Mouse (Mus musculus): Measurements from ENCODE around the gene Csn1s2a.
"Not testable (repeated sequence)": the region's sequence is repeated elsewhere in the genome, so short reads cannot be mapped to it uniquely, and the experiment has no call there.

The Csn1s2a gene

DNA sequence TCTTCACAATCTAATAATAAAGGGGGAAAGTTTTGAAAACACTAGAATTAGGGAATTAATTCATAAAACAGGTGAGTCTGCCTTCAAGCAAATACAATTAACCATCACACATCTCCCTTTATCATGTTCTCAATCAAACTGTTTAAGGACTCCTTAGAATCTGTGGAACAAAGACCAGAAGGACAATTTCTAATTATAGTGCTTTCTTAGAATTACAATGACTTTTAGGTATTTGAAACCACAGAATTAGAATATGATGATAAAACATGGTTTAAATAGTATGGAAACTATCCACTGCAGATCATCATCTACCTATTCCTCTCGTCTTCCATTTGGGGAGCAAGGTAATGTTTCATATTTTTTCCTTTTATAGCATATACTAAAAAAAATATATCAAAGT, at the start of gene Csn1s2a:
Gene Csn1s2a (plus strand): TSS at position 301 of the 400 bp plus-strand sequence.
- no peak for DNase-seq

- no peak for DNase-seq
Observed at GRCm38 (mm10) chr5:87734821-87735220, 39.5 kb upstream of the Csn1s2a start.

GRCm38 (mm10) chr5:87753471-87753870, 20.9 kb upstream of the Csn1s2a start:
- no peak for DNase-seq

- DNase-seq, result no peak
Observed at GRCm38 (mm10) chr5:87764546-87764945, 9.8 kb upstream of the Csn1s2a start.

DNA sequence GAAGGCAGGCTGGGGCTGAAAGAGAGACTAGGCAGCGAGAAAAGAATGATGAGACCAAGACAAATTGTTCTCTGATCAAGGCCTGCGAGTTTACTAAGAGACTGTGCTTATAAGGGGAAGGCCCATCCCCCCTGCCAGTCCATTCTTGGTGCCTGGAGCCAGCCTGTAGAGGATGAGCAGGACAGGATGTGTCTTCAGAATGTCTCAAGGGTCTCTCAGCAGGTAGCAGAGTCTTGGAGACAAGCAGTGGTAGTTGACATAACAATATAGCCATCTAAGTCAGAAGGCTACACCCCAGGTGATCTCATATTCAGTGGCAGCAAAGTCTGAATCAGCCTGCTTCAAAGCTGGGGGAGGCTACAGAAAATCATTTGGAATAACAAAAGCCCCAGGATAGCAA, 2.2 kb upstream of the Csn1s2a start:
- DNase-seq, result not testable (repeated sequence)

DNA sequence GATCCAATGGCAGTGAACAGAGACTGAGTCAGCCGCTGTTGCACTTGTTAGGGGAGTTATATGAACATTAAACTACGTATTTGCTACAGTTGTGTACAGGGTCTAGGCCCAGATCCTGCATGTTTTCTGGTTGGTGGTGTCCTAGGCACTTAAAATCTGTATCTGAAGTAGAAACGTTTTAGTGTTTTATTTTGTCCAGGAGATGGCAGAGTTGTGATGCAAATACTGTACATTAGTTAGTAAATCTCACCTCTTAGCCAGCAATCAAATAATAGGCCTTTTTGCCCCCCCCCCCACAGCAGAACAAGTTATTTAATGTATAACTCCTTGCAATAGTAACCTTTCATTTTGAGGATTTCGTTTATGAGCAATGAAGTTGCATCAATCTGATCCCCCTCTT, 8.4 kb downstream of the Csn1s2a start:
- DNase-seq, result no peak

DNA sequence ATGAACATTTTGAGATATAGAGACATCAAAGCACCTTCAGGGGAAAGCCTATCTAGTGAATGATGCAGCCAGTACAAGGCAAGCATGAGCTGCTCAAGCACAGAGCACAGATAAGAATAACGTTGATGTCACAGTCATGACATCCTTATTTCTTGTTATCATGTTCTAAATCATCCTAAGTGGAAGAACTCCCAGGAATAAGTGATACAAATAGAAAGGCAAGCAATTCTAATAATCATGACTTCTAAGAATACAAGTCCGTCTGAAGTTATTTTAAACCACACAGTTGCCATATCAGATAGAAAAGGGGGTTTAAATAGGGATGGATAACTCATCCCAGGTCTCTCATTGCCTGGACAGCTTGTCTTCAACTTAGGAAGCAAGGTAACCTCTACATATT, 33.4 kb downstream of the Csn1s2a start, which contains the start of gene Csn1s2b:
Gene Csn1s2b (plus strand): TSS at position 301 of the 400 bp plus-strand sequence.
- no peak for DNase-seq

GRCm38 (mm10) chr5:87809253-87809652, 34.9 kb downstream of the Csn1s2a start:
- DNase-seq, result no peak

DNA sequence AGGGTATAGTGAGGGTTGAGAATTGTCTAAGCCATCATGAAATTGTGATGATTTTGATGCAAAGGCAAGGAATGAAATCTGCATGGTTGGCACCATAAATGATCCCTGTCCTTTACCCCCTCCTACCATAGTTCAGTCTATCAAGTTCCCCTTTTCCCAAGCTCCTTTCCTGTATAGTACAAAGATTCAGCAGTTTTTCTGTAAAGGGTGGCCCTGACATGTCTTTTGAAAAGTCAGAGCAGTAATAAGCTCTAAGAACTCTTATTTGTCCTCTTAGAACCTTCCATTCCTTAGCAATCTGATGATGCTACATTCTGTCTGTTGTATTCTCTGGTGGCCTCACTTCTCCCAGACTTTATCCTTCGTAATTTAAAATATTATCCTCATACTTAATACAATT, 51.0 kb downstream of the Csn1s2a start, which contains the start of gene Prr27:
Gene Prr27 (plus strand): TSS at position 301 of the 400 bp plus-strand sequence.
- no peak for DNase-seq

Measured in cerebellum, adult 9-10 months (tissue).